Mouse (Mus musculus) limb, embryonic 10.5 days (tissue): Measurements from ENCODE around the gene Wfdc18. TPM values are rescaled to one million over a fixed set of nuclear protein-coding genes. Genes with fewer than 3 reads are reported as not detected.

Experiments used
- DNase-seq: peaks from one replicate; pipeline ENCODE4 v3.0.0-alpha.2; 2017; ENCODE audit warnings: low spot score
- H3K27ac ChIP-seq: fragments of 300-500 bp; sonication (generic); 2 replicates; pipeline ENCODE4 v1.5.1; 2016; ENCODE audit warnings: mild to moderate bottlenecking
- H3K27me3 ChIP-seq: fragments of 300-500 bp; sonication (generic); 2 replicates; pipeline ENCODE4 v1.6.1; 2016; ENCODE audit warnings: low read depth, mild to moderate bottlenecking; ENCODE audit not compliant: poor library complexity, severe bottlenecking
- H3K36me3 ChIP-seq: fragments of 300-500 bp; sonication (generic); 2 replicates; pipeline ENCODE4 v1.6.1; 2016; ENCODE audit warnings: mild to moderate bottlenecking, moderate library complexity
- H3K4me1 ChIP-seq: fragments of 300-500 bp; sonication (generic); 2 replicates; pipeline ENCODE4 v1.6.1; 2016
- H3K4me3 ChIP-seq: fragments of 300-500 bp; sonication (generic); 2 replicates; pipeline ENCODE4 v1.5.1; 2016; ENCODE audit warnings: mild to moderate bottlenecking, moderate library complexity
- H3K9me3 ChIP-seq: fragments of 300-500 bp; sonication (generic); replicated peaks from 2 replicates; pipeline ENCODE4 v1.6.1; 2016; ENCODE audit warnings: mild to moderate bottlenecking
- WGBS: fragments of 180-500 bp; shearing (Covaris S2); methylation state at CpG from one replicate; pipeline ENCODE4 v1.1.7; 2016; 5-methylcytosine and 5-hydroxymethylcytosine counted together
- polyA plus RNA-seq: library from polyadenylated mRNA; unstranded; fragments of >200 nt; fragmentation: Nextera tagmentation; extraction: Ambion mirVana; gene quantifications from 2 replicates; pipeline ENCODE4 v1.2.1, GENCODE M21; 2016

Wfdc18 gene
- polyA plus RNA-seq, 1 experiment from 2014 or later: not detected

- DNase-seq: no peak
- H3K27me3 ChIP-seq: no peaks in the 10 kb centered on the region
- H3K4me1 ChIP-seq: no peaks in the 10 kb centered on the region
- no peaks in the 10 kb centered on the region for H3K36me3 ChIP-seq
- no peak overlapping the region for H3K27ac ChIP-seq
- no peak overlapping the region for H3K4me3 ChIP-seq
- H3K9me3 ChIP-seq: no peaks in the 10 kb centered on the region
- WGBS: 67% methylated on average over 3 of the region's 3 CpGs
Measured at GRCm38 (mm10) chr11:83728757-83729432, 20.1 kb downstream of the Wfdc18 start.

- no peaks in the 10 kb centered on the region for H3K4me1 ChIP-seq
- DNase-seq: no peak
- H3K27ac ChIP-seq: no peak overlapping the region
- 86% methylated on average over 1 of the region's 1 CpGs for WGBS
- no peaks in the 10 kb centered on the region for H3K9me3 ChIP-seq
- H3K4me3 ChIP-seq: no peak overlapping the region
- H3K36me3 ChIP-seq: no peaks in the 10 kb centered on the region
- H3K27me3 ChIP-seq: no peaks in the 10 kb centered on the region
Measured at GRCm38 (mm10) chr11:83731116-83731515, 22.3 kb downstream of the Wfdc18 start.

- H3K27ac ChIP-seq: no peak overlapping the region
- no peak overlapping the region for H3K4me3 ChIP-seq
- no peaks in the 10 kb centered on the region for H3K4me1 ChIP-seq
- no peak for DNase-seq
- 86% methylated on average over 5 of the region's 5 CpGs for WGBS
- no peaks in the 10 kb centered on the region for H3K36me3 ChIP-seq
- no peaks in the 10 kb centered on the region for H3K9me3 ChIP-seq
- H3K27me3 ChIP-seq: no peaks in the 10 kb centered on the region
Measured at GRCm38 (mm10) chr11:83733071-83733640, 24.3 kb downstream of the Wfdc18 start.

- WGBS: 85% methylated on average over 1 of the region's 1 CpGs
Measured at GRCm38 (mm10) chr11:83734215-83734614, 25.4 kb downstream of the Wfdc18 start.

GRCm38 (mm10) chr11:83735881-83736280 lies 27.1 kb downstream of the Wfdc18 start:
- H3K9me3 ChIP-seq: no peaks in the 10 kb centered on the region
- WGBS: 83% methylated on average over 2 of the region's 2 CpGs
- no peaks in the 10 kb centered on the region for H3K36me3 ChIP-seq
- DNase-seq: no peak
- H3K27ac ChIP-seq: no peak overlapping the region
- H3K27me3 ChIP-seq: no peaks in the 10 kb centered on the region
- H3K4me3 ChIP-seq: no peak overlapping the region
- no peaks in the 10 kb centered on the region for H3K4me1 ChIP-seq

More at GRCm38 (mm10) chr11:83734215-83734614, 25.4 kb downstream of the Wfdc18 start:
- DNase-seq: no peak
- H3K4me1 ChIP-seq: no peaks in the 10 kb centered on the region
- H3K36me3 ChIP-seq: no peaks in the 10 kb centered on the region
- no peak overlapping the region for H3K4me3 ChIP-seq
- no peaks in the 10 kb centered on the region for H3K9me3 ChIP-seq
- H3K27me3 ChIP-seq: no peaks in the 10 kb centered on the region
- H3K27ac ChIP-seq: no peak overlapping the region

GRCm38 (mm10) chr11:83737109-83737558 lies 28.3 kb downstream of the Wfdc18 start:
- Histone ChIP-seq H3K4me3 (no peak overlapping the region), H3K27me3 (no peaks in the 10 kb centered on the region), H3K27ac (no peak overlapping the region), H3K4me1 (no peaks in the 10 kb centered on the region), H3K9me3 (no peaks in the 10 kb centered on the region), H3K36me3 (no peaks in the 10 kb centered on the region)
- 90% methylated on average over 3 of the region's 3 CpGs for WGBS
- DNase-seq: no peak

GRCm38 (mm10) chr11:83739241-83739640 lies 30.4 kb downstream of the Wfdc18 start:
- Histone ChIP-seq H3K27me3 (no peaks in the 10 kb centered on the region), H3K36me3 (no peaks in the 10 kb centered on the region), H3K27ac (no peak overlapping the region), H3K4me3 (no peak overlapping the region), H3K9me3 (no peaks in the 10 kb centered on the region), H3K4me1 (no peaks in the 10 kb centered on the region)
- 22% methylated on average over 5 of the region's 5 CpGs for WGBS
- peak; percentile 74 for DNase-seq

GRCm38 (mm10) chr11:83740443-83740991 lies 31.7 kb downstream of the Wfdc18 start:
- no peaks in the 10 kb centered on the region for H3K9me3 ChIP-seq
- no peaks in the 10 kb centered on the region for H3K36me3 ChIP-seq
- DNase-seq: no peak
- H3K4me3 ChIP-seq: no peak overlapping the region
- no peaks in the 10 kb centered on the region for H3K27me3 ChIP-seq
- H3K4me1 ChIP-seq: no peaks in the 10 kb centered on the region
- H3K27ac ChIP-seq: no peak overlapping the region
- 81% methylated on average over 4 of the region's 4 CpGs for WGBS

GRCm38 (mm10) chr11:83741841-83742240 lies 33.0 kb downstream of the Wfdc18 start:
- Histone ChIP-seq H3K4me1 (no peaks in the 10 kb centered on the region), H3K27ac (no peak overlapping the region), H3K9me3 (no peaks in the 10 kb centered on the region), H3K36me3 (no peaks in the 10 kb centered on the region), H3K27me3 (0 out of 2 replicates have a peak, but pooled peaks cover under 1% of the 10 kb centered on the region), H3K4me3 (no peak overlapping the region)
- no peak for DNase-seq
- WGBS: 76% methylated on average over 5 of the region's 5 CpGs

- WGBS: 76% methylated on average over 9 of the region's 9 CpGs
- no peaks in the 10 kb centered on the region for H3K9me3 ChIP-seq
- H3K27ac ChIP-seq: no peak overlapping the region
- peaks cover 11% of the 10 kb centered on the region; the same call in 1 of the 2 replicates for H3K27me3 ChIP-seq
- H3K4me3 ChIP-seq: no peak overlapping the region
- no peaks in the 10 kb centered on the region for H3K4me1 ChIP-seq
- no peaks in the 10 kb centered on the region for H3K36me3 ChIP-seq
- no peak for DNase-seq
Measured at GRCm38 (mm10) chr11:83742731-83743355, 34.0 kb downstream of the Wfdc18 start.

GRCm38 (mm10) chr11:83743525-83743924 lies 34.7 kb downstream of the Wfdc18 start:
- peaks cover 11% of the 10 kb centered on the region; the same call in 1 of the 2 replicates for H3K27me3 ChIP-seq
- WGBS: 92% methylated on average over 3 of the region's 3 CpGs

GRCm38 (mm10) chr11:83746152-83746551 lies 37.3 kb downstream of the Wfdc18 start:
- Histone ChIP-seq H3K27me3 (peaks cover 11% of the 10 kb centered on the region; the same call in 1 of the 2 replicates), H3K9me3 (no peaks in the 10 kb centered on the region), H3K36me3 (no peaks in the 10 kb centered on the region), H3K4me3 (no peak overlapping the region), H3K4me1 (no peaks in the 10 kb centered on the region), H3K27ac (no peak overlapping the region)
- 60% methylated on average over 4 of the region's 4 CpGs for WGBS
- no peak for DNase-seq

More at GRCm38 (mm10) chr11:83743525-83743924, 34.7 kb downstream of the Wfdc18 start:
- DNase-seq: no peak
- H3K4me3 ChIP-seq: no peak overlapping the region
- H3K9me3 ChIP-seq: no peaks in the 10 kb centered on the region
- H3K4me1 ChIP-seq: no peaks in the 10 kb centered on the region
- no peak overlapping the region for H3K27ac ChIP-seq
- H3K36me3 ChIP-seq: no peaks in the 10 kb centered on the region

GRCm38 (mm10) chr11:83746681-83747080 lies 37.9 kb downstream of the Wfdc18 start, which contains the start of gene Wfdc21:
TSS of gene Wfdc21 (plus strand) at chr11:83746940.
- Histone ChIP-seq H3K27me3 (peaks cover 11% of the 10 kb centered on the region; the same call in 1 of the 2 replicates), H3K4me3 (no peak within 1 kb of the TSS), H3K4me1 (no peaks in the 10 kb centered on the region), H3K9me3 (no peaks in the 10 kb centered on the region), H3K27ac (no peak within 1 kb of the TSS), H3K36me3 (no peaks in the 10 kb centered on the region)
- WGBS: 72% methylated on average over 5 of the region's 5 CpGs
- DNase-seq: no peak
